ENCODE assay signal across 2 mouse cellular contexts in genomic region chr1:21213991-21214692, GRCm38 (mm10). TPM values are rescaled to one million over a fixed set of nuclear protein-coding genes. Genes with fewer than 3 reads are reported as not detected.
"Had no signal": no experiment of that assay in that cellular context is flagged by ENCODE, and none has a peak within 500 bp of the region (broad histone marks: within the 10 kb centered on the region; RNA-seq: fewer than 3 reads in every experiment).

No protein-coding gene starts in this region.

RNA-seq across cellular contexts. Expression of gene Gsta3, which starts 26.2 kb away (rescaled TPM):
- total RNA-seq: midbrain, postnatal 0 days; neutrophil, adult 5-6 weeks had no signal
